Mouse (Mus musculus): ENCODE measurements around the gene Syde2.

- TF ChIP-seq CTCF (IDR thresholded peaks at IDR 0.05; ENCODE audit: low read depth) (no peak), EP300 (IDR thresholded peaks at IDR 0.05; ENCODE audit: low read depth) (no peak)
Observed at GRCm38 (mm10) chr3:145951287-145952165, 36.1 kb upstream of the Syde2 start.
